Mouse (Mus musculus): ENCODE results near the gene Cdc42se1. TPM values are rescaled to one million over a fixed set of nuclear protein-coding genes. Genes with fewer than 3 reads are reported as not detected.

The Cdc42se1 gene
- 121 and 123 TPM in 2 replicates for polyA plus RNA-seq (2015; fragmentation: Nextera tagmentation; extraction: Ambion mirVana)

DNA sequence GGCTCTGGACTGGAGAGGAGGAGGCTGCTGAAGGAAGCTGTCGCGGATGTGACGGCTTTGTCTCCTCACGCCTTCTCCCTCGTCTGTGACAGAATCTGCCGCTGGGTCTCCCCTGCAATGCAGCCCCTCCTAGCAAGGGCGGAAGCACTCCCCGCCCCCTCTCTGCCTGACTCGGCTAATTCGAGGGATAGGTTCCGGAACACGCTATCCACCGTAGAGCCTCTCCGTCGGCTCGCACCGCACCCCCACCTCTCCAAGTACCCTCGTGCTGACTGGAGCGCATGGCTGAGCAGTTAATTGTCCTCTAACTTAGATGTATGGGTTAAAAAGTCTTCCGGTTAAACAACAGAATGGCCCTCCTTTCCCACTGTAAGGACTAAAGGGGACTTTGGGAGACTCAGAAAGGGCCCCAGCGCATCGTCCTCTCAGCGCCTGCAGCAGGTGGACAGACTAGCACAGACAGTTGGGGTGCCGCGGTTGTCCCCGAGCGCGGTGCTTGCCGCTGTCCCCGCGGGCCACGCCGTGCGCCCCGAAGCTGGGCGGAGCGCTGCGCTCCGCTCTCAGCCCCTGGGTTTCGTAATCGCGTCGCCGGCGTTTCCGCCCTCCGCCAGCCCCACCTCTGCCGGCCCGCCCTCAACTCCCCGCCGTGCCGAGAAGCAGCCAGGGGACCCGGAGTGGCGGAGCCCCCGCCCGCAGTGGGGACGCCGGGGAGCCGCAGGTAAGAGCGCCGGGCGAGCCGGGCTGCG, at the start of gene Cdc42se1:
TSS of gene Cdc42se1 (plus strand) at position 585 of the 746 bp plus-strand sequence.
- H3K9me3 ChIP-seq (replicated peaks) = no peaks in the 10 kb centered on the region
- peak; percentile 89 for ATAC-seq (ENCODE audit: insufficient number of reproducible peaks, low FRiP score, low TSS enrichment, low read depth)
- peak within 1 kb of the TSS; percentile 89 for H3K4me3 ChIP-seq (replicated peaks)
- H3K9ac ChIP-seq = peak within 1 kb of the TSS; percentile 91
- peak within 1 kb of the TSS; percentile 76 for H3K4me2 ChIP-seq (replicated peaks)
- peaks cover 33% of the 10 kb centered on the region for H3K36me3 ChIP-seq
- under 1% methylated on average over 62 of the region's 64 CpGs for WGBS
- H3K27ac ChIP-seq (replicated peaks) = peak within 1 kb of the TSS; percentile 99
- H3K4me1 ChIP-seq = peaks cover 37% of the 10 kb centered on the region
- no peaks in the 10 kb centered on the region for H3K27me3 ChIP-seq

DNA sequence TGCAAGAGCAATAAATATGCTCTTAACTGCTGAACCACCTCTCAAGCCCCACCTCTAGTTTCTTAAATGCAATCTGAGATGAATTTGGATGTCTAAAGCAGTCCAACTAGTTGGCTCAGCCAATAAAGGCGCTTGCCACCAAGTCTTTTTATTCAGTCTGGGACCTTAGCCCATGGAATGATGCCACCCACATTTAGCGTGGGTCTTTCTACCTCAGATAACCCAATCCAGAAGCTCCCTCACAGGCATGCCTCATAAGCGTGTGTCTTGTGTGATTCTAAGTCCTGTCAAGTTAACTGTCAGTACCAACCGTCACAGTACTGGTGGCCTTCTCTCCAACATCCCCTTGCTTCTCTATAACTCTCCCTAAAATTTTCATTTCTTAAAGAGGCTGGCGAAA, 49.6 kb upstream of the Cdc42se1 start:
- H3K36me3 ChIP-seq = peaks cover 7% of the 10 kb centered on the region; the same call in 1 of the 2 replicates
- H3K4me1 ChIP-seq = peaks cover 4% of the 10 kb centered on the region
- no peak overlapping the region for H3K4me3 ChIP-seq (replicated peaks)
- 78% methylated on average over 5 of the region's 5 CpGs for WGBS
- H3K9me3 ChIP-seq (replicated peaks) = no peaks in the 10 kb centered on the region
- H3K9ac ChIP-seq = no peak overlapping the region
- no peak for ATAC-seq (ENCODE audit: insufficient number of reproducible peaks, low FRiP score, low TSS enrichment, low read depth)
- H3K27me3 ChIP-seq = no peaks in the 10 kb centered on the region
- no peak overlapping the region for H3K4me2 ChIP-seq (replicated peaks)
- no peak overlapping the region for H3K27ac ChIP-seq (replicated peaks)

DNA sequence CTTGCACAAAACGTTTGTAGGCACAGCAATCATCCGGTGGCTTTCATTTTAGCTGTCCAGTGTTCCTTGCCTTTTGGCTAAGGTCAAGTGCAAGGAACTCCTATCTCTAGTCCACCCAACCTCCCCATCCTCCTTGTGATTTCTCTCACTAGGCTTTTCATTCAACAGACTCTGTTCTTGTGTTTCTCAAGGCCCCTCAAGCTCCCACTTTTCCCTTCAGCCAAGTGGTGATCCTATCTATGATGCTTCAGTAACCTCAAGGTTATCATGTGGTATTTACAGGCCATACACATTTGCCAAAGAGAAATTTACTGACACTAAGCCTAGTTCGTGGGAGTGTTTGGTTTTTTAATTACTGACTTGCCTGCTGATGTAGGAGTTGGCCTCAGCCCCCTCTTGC, 48.6 kb upstream of the Cdc42se1 start:
- ATAC-seq (ENCODE audit: insufficient number of reproducible peaks, low FRiP score, low TSS enrichment, low read depth) = no peak
- WGBS = 61% methylated on average over 3 of the region's 3 CpGs

DNA sequence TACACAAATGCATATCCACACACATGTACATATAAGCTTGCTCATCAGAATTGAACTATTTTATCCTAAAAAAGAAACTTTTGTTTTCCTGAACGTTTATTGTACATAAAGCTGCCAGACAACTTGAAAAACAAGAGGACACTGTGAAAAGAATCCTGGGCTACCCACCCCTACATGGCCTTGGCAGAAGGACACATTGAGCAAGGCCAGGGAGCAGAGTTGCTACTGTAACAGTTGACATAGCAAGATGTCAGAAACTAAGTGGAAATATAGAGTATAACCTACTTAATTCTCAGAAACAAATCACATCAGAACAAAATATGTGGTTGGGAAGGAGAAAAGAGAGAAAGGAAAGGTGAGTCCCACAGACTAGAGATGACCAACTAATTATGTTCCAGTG, 46.7 kb upstream of the Cdc42se1 start:
- ATAC-seq (ENCODE audit: insufficient number of reproducible peaks, low FRiP score, low TSS enrichment, low read depth) = no peak
- Histone ChIP-seq H3K4me3 (replicated peaks) (no peak overlapping the region), H3K27me3 (no peaks in the 10 kb centered on the region), H3K27ac (replicated peaks) (no peak overlapping the region), H3K4me2 (replicated peaks) (no peak overlapping the region), H3K4me1 (no peaks in the 10 kb centered on the region), H3K36me3 (peaks cover 34% of the 10 kb centered on the region), H3K9ac (no peak overlapping the region), H3K9me3 (replicated peaks) (no peaks in the 10 kb centered on the region)
- WGBS = 69% methylated on average over 1 of the region's 1 CpGs

More for the DNA sequence above, 48.6 kb upstream of the Cdc42se1 start:
- H3K27ac ChIP-seq (replicated peaks) = no peak overlapping the region
- H3K4me2 ChIP-seq (replicated peaks) = no peak overlapping the region
- H3K36me3 ChIP-seq = peaks cover 16% of the 10 kb centered on the region
- no peaks in the 10 kb centered on the region for H3K27me3 ChIP-seq
- no peaks in the 10 kb centered on the region for H3K9me3 ChIP-seq (replicated peaks)
- no peak overlapping the region for H3K9ac ChIP-seq
- no peak overlapping the region for H3K4me3 ChIP-seq (replicated peaks)
- H3K4me1 ChIP-seq = no peaks in the 10 kb centered on the region

DNA sequence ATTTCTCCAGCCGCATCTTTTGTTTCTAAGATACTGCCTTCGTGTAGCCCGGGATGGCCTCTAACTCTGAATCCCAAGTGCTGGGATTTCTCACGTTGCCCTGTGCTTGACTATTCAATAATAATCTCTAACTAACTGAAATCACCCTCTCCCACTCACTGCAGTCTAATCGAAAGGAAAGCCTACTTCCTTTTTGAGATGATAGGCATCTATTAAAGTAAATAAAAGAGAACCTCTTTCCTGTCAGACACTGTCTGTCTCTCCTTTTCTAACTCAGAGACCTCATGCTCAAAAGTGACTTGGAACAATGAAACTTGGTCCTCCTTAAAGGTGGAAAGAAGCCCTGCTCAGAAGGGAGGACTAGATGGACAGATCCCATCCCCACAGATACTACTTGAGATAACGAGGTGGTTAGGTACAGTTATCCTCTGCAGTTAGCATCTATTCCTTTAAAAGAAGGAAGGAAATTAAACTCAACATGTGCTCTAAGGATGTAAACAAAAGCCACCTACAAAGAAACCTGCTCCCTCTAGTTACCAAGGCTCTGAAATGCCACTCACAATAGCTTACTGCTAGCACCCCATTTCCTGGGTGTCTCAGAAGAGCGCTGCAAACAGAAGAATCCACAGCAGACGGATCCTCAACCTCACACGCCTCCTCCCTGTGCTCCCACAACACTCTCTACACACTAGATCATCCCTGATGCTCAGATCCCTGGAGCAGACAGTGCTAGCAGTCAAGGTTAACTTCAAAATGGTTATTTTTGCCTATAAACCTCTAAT, 43.5 kb upstream of the Cdc42se1 start:
- Histone ChIP-seq H3K4me1 (no peaks in the 10 kb centered on the region), H3K4me2 (replicated peaks) (no peak overlapping the region), H3K27me3 (no peaks in the 10 kb centered on the region), H3K9ac (no peak overlapping the region), H3K36me3 (peaks cover 65% of the 10 kb centered on the region), H3K27ac (replicated peaks) (no peak overlapping the region), H3K9me3 (replicated peaks) (no peaks in the 10 kb centered on the region), H3K4me3 (replicated peaks) (no peak overlapping the region)
- no peak for ATAC-seq (ENCODE audit: insufficient number of reproducible peaks, low FRiP score, low TSS enrichment, low read depth)
- WGBS = 90% methylated on average over 9 of the region's 9 CpGs

DNA sequence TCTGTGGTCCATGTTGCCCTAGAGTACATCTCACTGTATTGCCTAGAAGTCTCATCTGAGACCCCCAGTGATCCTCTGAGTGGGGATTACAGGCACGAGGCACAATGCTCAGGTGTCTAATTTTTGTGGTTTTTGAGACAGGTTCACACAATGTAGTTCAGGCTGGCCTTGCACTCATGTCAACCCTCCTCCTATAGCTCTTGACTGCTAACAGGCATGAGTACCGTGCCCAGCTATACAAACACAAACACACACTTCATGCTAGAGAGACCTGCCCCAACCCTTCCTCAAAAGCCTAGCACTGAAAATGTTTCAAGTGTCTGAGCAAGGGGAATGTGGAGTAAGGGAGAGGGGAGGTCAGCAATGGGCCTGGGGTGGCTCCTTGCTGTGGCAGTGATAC, 42.4 kb upstream of the Cdc42se1 start:
- H3K27ac ChIP-seq (replicated peaks) = no peak overlapping the region
- H3K36me3 ChIP-seq = peaks cover 73% of the 10 kb centered on the region
- no peak overlapping the region for H3K4me3 ChIP-seq (replicated peaks)
- H3K4me2 ChIP-seq (replicated peaks) = no peak overlapping the region
- H3K4me1 ChIP-seq = no peaks in the 10 kb centered on the region
- no peaks in the 10 kb centered on the region for H3K27me3 ChIP-seq
- ATAC-seq (ENCODE audit: insufficient number of reproducible peaks, low FRiP score, low TSS enrichment, low read depth) = no peak
- no peak overlapping the region for H3K9ac ChIP-seq
- WGBS = 90% methylated on average over 2 of the region's 2 CpGs
- no peaks in the 10 kb centered on the region for H3K9me3 ChIP-seq (replicated peaks)

DNA sequence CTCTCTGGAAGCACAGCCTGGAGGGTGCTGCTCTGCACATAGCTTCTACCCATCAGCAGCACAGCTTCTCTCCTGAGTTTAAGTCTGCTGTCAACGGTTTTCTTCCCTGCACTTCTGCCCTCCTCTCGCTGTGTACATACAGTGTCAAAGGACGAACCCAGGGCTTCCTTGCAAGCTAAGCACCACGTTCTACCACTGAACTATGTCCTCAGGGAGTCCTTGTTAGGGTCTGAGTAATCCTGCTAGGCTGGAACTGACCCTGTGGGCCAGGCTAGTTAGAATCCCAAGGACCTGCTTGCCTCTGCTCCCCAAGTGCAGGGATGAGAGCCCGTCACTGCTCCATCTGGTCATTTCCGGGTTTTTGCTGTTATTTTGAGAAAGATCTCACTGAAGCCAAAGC, 41.6 kb upstream of the Cdc42se1 start:
- Histone ChIP-seq H3K4me2 (replicated peaks) (no peak overlapping the region), H3K9me3 (replicated peaks) (no peaks in the 10 kb centered on the region), H3K36me3 (peaks cover 74% of the 10 kb centered on the region), H3K4me3 (replicated peaks) (no peak overlapping the region), H3K27me3 (no peaks in the 10 kb centered on the region), H3K4me1 (no peaks in the 10 kb centered on the region), H3K27ac (replicated peaks) (no peak overlapping the region), H3K9ac (no peak overlapping the region)
- 89% methylated on average over 6 of the region's 6 CpGs for WGBS
- no peak for ATAC-seq (ENCODE audit: insufficient number of reproducible peaks, low FRiP score, low TSS enrichment, low read depth)

DNA sequence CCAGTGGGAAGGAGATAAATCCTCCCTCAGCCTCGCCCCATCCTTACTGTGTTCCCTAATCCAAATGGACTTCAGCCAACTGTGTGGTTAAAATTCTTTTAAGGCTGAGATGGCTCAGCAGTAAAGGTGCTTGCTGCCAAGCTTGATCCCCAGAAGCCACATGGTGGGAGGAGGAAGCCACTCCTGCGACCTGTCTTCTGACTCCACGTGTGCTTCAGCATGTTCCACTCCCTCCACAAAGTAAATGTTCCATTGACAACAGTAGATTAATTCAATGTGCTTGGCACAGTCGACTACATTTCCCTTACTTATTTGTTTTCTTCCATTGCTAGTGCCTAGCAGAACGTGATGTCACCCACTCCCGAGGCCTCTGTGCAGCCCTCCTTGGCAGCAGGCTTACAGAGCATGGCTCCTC, 33.8 kb upstream of the Cdc42se1 start:
- Histone ChIP-seq H3K9ac (no peak overlapping the region), H3K4me2 (replicated peaks) (no peak overlapping the region), H3K4me1 (peaks cover 6% of the 10 kb centered on the region), H3K27ac (replicated peaks) (peak overlapping the region; percentile 13), H3K27me3 (no peaks in the 10 kb centered on the region), H3K4me3 (replicated peaks) (no peak overlapping the region), H3K9me3 (replicated peaks) (no peaks in the 10 kb centered on the region), H3K36me3 (peaks cover 66% of the 10 kb centered on the region)
- WGBS = 43% methylated on average over 6 of the region's 6 CpGs
- peak; percentile 80 for ATAC-seq (ENCODE audit: insufficient number of reproducible peaks, low FRiP score, low TSS enrichment, low read depth)

DNA sequence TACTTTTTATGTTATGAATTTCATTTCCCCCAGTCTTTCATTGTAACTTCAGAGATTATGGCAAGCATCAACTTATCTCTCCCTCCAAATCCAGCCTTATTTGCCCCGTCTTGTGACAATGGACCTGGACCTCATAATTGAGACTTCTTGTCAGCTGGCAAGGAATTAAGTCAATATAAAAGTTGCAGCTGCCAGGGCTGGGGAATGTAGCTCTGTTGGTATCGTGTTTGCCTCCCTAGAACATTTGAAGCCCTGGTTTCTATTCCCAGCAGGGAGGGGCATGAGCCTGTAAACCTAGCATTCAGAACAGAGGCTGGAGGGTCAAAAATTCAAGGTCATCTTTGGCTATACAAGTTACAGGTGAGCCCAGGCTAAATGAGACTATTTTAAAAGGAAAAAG, 32.8 kb upstream of the Cdc42se1 start:
- Histone ChIP-seq H3K27me3 (no peaks in the 10 kb centered on the region), H3K27ac (replicated peaks) (no peak overlapping the region), H3K4me2 (replicated peaks) (no peak overlapping the region), H3K36me3 (peaks cover 64% of the 10 kb centered on the region), H3K4me1 (peaks cover 6% of the 10 kb centered on the region), H3K4me3 (replicated peaks) (no peak overlapping the region), H3K9ac (no peak overlapping the region), H3K9me3 (replicated peaks) (no peaks in the 10 kb centered on the region)
- WGBS = 75% methylated on average over 2 of the region's 2 CpGs
- no peak for ATAC-seq (ENCODE audit: insufficient number of reproducible peaks, low FRiP score, low TSS enrichment, low read depth)

DNA sequence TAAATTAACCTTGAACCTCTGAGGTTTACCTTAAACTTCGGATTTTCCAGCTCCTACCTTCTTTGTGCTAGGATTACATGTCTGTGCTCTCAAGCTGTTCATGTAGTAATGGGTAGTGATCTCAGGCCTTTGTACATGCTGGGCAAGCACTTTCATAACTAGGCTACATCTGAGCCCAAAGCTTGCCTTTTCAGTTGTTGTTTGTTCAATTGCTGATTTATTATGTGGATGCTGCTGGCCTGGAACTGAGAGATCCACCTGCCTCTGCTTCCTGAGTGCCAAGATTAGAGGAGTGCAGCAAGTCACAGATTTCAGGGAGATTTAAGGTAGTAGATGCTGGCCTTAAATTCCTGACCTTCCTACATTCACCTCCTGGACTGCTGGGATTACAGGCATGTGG, 29.4 kb upstream of the Cdc42se1 start:
- Histone ChIP-seq H3K4me1 (peaks cover 9% of the 10 kb centered on the region), H3K36me3 (peaks cover 77% of the 10 kb centered on the region), H3K9me3 (replicated peaks) (no peaks in the 10 kb centered on the region), H3K4me2 (replicated peaks) (no peak overlapping the region), H3K27ac (replicated peaks) (no peak overlapping the region), H3K27me3 (no peaks in the 10 kb centered on the region), H3K9ac (no peak overlapping the region), H3K4me3 (replicated peaks) (no peak overlapping the region)
- ATAC-seq (ENCODE audit: insufficient number of reproducible peaks, low FRiP score, low TSS enrichment, low read depth) = no peak
- WGBS = 66% methylated on average over 1 of the region's 1 CpGs

DNA sequence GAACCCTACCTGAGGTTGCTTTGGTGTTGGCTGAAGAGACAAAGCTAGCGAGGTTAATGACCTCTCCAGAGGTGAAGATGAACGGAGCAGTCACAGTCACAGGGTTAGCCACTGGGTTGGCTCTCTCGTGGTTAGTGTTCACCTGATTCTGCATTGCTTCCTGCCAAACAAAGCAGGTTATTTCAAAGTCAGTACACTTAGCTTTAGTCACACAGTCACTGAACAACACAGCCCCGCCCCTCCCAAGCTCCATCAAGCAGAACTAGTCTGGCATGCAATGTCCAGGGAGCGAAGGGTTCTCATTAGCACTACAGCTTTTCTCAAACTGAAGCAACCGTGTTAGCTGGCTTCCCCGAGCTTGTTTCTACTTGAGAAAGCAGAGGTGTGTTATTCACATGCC, 28.4 kb upstream of the Cdc42se1 start:
- H3K9me3 ChIP-seq (replicated peaks) = no peaks in the 10 kb centered on the region
- no peak overlapping the region for H3K4me3 ChIP-seq (replicated peaks)
- 0 out of 2 replicates have a peak, but pooled peaks cover 2% of the 10 kb centered on the region for H3K4me1 ChIP-seq
- 68% methylated on average over 7 of the region's 7 CpGs for WGBS
- no peaks in the 10 kb centered on the region for H3K27me3 ChIP-seq
- peaks cover 75% of the 10 kb centered on the region for H3K36me3 ChIP-seq
- peak overlapping the region; percentile 65 for H3K27ac ChIP-seq (replicated peaks)
- no peak for ATAC-seq (ENCODE audit: insufficient number of reproducible peaks, low FRiP score, low TSS enrichment, low read depth)
- H3K4me2 ChIP-seq (replicated peaks) = no peak overlapping the region
- H3K9ac ChIP-seq = no peak overlapping the region
